Mouse (Mus musculus): ENCODE results near the gene Gtpbp8.

DNA sequence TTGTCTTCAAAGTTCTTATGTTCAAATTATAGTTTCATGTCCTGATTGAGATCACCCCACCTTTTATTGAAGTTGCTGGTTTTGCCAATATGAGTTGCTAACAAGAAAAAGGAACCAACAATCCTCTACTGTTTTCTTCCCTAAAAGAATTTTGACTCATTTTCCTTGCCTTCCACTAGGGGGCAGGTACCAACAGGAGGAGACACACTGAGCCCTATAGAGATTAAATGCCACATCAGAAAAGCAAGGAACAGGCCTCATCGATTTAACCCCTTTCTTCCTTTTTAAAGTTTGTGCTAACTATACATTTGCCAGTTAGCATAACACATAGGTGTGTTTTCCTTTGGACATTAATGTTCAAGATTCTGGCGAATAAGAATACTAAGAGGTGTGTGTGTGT, 21.8 kb upstream of the Gtpbp8 start:
- TF ChIP-seq CTCF (IDR thresholded peaks at IDR 0.05; ENCODE audit: insufficient read depth, low read length) (peak; percentile 40; the same call in 1 of the 2 replicates), POLR2A (IDR thresholded peaks at IDR 0.05; ENCODE audit: borderline replicate concordance, extremely low read depth, low read depth, low read length) (no peak)

Measured in lung, adult 2 months (tissue).